Mouse (Mus musculus) granulocyte monocyte progenitor cell, adult 5-6 weeks (primary cell): ENCODE data around the gene Vmn1r126. TPM values are rescaled to one million over a fixed set of nuclear protein-coding genes. Genes with fewer than 3 reads are reported as not detected.
"Not testable (repeated sequence)": the region's sequence is repeated elsewhere in the genome, so short reads cannot be mapped to it uniquely, and the experiment has no call there.

Source experiments
- ATAC-seq: replicated peaks from 2 replicates; pipeline ENCODE4 v1.8.0; 2016; ENCODE audit warnings: mild to moderate bottlenecking, moderate TSS enrichment, inconsistent platforms; ENCODE audit not compliant: poor library complexity, severe bottlenecking
- total RNA-seq, 2 experiments: library from RNA; stranded (forward) in 1 of 2; stranded (reverse) in 1 of 2; fragments of 200-712, 200-1000 nt in 1 of 2; fragments of >200 nt in 1 of 2; fragmentation: Nextera tagmentation in 1 of 2; gene quantifications; 2 replicates each; pipeline ENCODE4 v1.2.3; 2014 to 2017

Vmn1r126 gene
- not detected in 2 replicates for total RNA-seq (2014; fragmentation: Nextera tagmentation)
- total RNA-seq (2017) = not detected in 2 replicates

DNA sequence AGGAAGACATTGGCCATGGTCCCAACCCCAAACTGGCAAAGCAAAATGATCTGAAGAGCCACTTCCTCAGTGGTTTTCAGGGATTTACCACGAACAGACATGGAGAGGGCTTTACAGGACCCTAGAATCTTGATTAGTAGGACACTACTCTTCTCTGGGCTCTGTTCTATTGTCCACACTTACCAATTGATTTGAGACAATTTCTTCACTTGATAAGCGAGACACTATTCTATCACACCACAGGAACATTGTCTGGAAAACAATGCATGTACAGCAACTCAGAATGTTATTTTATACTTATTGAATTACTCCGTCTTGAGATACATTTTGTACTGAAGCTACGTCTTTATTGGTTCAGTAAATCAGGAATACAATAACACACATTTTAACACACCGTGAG lies at the start of gene Vmn1r126:
Gene Vmn1r126 (minus strand): TSS at position 101 of the 400 bp plus-strand sequence.
- not testable (repeated sequence) for ATAC-seq

DNA sequence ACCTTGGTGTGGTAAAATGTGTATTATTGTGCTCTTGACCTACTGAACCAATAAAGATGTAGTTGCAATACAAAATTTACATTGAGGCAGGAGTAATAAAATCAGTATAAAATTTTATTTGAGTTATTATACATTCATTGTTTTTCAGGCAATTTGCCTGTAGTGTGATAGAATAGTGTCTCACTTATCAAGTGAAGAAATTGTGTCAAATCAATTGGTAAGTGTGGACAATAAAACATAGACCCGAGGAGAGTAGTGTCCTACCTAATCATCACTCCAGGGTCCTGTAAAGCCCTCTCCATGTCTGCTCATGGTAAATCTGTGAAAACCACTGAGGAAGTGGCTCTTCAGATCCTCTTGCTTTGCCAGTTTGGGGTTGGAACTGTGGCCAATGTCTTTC lies 47.8 kb upstream of the Vmn1r126 start, which contains the start of gene Vmn1r128:
Gene Vmn1r128 (plus strand): TSS at position 301 of the 400 bp plus-strand sequence.
- not testable (repeated sequence) for ATAC-seq

DNA sequence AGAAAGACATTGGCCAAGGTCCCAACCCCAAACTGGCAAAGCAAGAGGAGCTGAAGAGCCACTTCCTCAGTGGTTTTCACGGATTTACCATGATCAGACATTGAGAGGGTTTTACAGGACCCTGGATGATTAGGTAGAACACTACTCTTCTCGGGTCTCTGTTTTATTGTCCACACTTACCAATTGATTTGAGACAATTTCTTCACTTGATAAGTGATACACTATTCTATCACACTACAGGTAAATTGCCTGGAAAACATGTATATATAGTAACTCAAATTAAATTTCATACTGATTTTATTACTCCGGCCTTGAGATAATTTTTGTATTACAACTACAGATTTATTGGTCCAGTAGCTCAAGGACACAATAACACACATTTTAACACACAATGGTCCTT lies 18.5 kb upstream of the Vmn1r126 start, which contains the start of gene Vmn1r127:
Gene Vmn1r127 (minus strand): TSS at position 101 of the 400 bp plus-strand sequence.
- not testable (repeated sequence) for ATAC-seq

DNA sequence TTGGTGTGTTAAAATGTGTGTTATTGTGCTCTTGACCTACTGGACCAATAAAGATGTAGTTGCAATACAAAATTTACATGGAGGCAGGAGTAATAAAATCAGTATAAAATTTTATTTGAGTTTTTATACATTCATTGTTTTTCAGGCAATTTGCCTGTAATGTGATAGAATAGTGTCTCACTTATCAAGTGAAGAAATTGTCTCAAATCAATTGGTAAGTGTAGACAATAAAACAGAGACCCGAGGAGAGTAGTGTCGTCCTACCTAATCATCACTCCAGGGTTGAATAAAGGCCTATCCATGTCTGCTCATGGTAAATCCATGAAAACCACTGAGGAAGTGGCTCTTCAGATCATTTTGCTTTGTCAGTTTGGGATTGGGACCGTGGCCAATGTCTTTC lies 29.4 kb downstream of the Vmn1r126 start, which contains the start of gene Vmn1r125:
Gene Vmn1r125 (plus strand): TSS at position 301 of the 400 bp plus-strand sequence.
- ATAC-seq = not testable (repeated sequence)

DNA sequence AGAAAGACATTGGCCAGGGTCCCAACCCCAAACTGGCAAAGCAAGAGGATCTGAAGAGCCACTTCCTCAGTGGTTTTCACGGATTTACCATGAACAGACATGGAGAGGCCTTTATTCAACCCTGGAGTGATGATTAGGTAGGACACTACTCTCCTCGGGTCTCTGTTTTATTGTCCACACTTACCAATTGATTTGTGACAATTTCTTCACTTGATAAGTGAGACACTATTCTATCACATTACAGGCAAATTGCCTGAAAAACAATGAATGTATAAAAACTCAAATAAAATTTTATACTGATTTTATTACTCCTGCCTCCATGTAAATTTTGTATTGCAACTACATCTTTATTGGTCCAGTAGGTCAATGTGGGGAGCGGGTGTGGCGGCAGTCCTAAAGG lies 40.8 kb downstream of the Vmn1r126 start, which contains the start of gene Vmn1r124:
Gene Vmn1r124 (minus strand): TSS at position 101 of the 400 bp plus-strand sequence.
- ATAC-seq = not testable (repeated sequence)

Other genes starting within 250 kb of the Vmn1r126 start
- not detected in 2 replicates for gene Vmn1r120, start 247.7 kb downstream of the Vmn1r126 start, total RNA-seq (2014; fragmentation: Nextera tagmentation)
- not detected in 2 replicates for gene Vmn1r120, start 247.7 kb downstream of the Vmn1r126 start, total RNA-seq (2017)
- gene Vmn1r121, start 203.0 kb downstream of the Vmn1r126 start, total RNA-seq (2014; fragmentation: Nextera tagmentation) = not detected in 2 replicates
- gene Vmn1r121, start 203.0 kb downstream of the Vmn1r126 start, total RNA-seq (2017) = not detected in 2 replicates
- not detected in 2 replicates for gene Vmn1r122, start 167.3 kb downstream of the Vmn1r126 start, total RNA-seq (2014; fragmentation: Nextera tagmentation)
- not detected in 2 replicates for gene Vmn1r122, start 167.3 kb downstream of the Vmn1r126 start, total RNA-seq (2017)
- not detected in 2 replicates for gene Vmn1r123, start 139.3 kb downstream of the Vmn1r126 start, total RNA-seq (2014; fragmentation: Nextera tagmentation)
- not detected in 2 replicates for gene Vmn1r123, start 139.3 kb downstream of the Vmn1r126 start, total RNA-seq (2017)
- gene Gm5157, start 111.0 kb downstream of the Vmn1r126 start, total RNA-seq (2014; fragmentation: Nextera tagmentation) = not detected in 2 replicates
- not detected in 2 replicates for gene Gm5157, start 111.0 kb downstream of the Vmn1r126 start, total RNA-seq (2017)
- gene Vmn1r124, start 40.9 kb downstream of the Vmn1r126 start, total RNA-seq (2014; fragmentation: Nextera tagmentation) = not detected in 2 replicates
- not detected in 2 replicates for gene Vmn1r124, start 40.9 kb downstream of the Vmn1r126 start, total RNA-seq (2017)
- not detected in 2 replicates for gene Vmn1r125, start 29.3 kb downstream of the Vmn1r126 start, total RNA-seq (2014; fragmentation: Nextera tagmentation)
- gene Vmn1r125, start 29.3 kb downstream of the Vmn1r126 start, total RNA-seq (2017) = not detected in 2 replicates
- not detected in 2 replicates for gene Vmn1r127, start 18.4 kb upstream of the Vmn1r126 start, total RNA-seq (2014; fragmentation: Nextera tagmentation)
- not detected in 2 replicates for gene Vmn1r127, start 18.4 kb upstream of the Vmn1r126 start, total RNA-seq (2017)
- not detected in 2 replicates for gene Vmn1r128, start 47.9 kb upstream of the Vmn1r126 start, total RNA-seq (2014; fragmentation: Nextera tagmentation)
- gene Vmn1r128, start 47.9 kb upstream of the Vmn1r126 start, total RNA-seq (2017) = not detected in 2 replicates
- gene Vmn1r129, start 59.8 kb upstream of the Vmn1r126 start, total RNA-seq (2014; fragmentation: Nextera tagmentation) = not detected in 2 replicates
- gene Vmn1r129, start 59.8 kb upstream of the Vmn1r126 start, total RNA-seq (2017) = not detected in 2 replicates
- not detected in 2 replicates for gene Gm6882, start 131.3 kb upstream of the Vmn1r126 start, total RNA-seq (2014; fragmentation: Nextera tagmentation)
- gene Gm6882, start 131.3 kb upstream of the Vmn1r126 start, total RNA-seq (2017) = not detected in 2 replicates
- gene Vmn1r130, start 210.3 kb upstream of the Vmn1r126 start, total RNA-seq (2014; fragmentation: Nextera tagmentation) = not detected in 2 replicates
- not detected in 2 replicates for gene Vmn1r130, start 210.3 kb upstream of the Vmn1r126 start, total RNA-seq (2017)
- gene Vmn1r131, start 244.6 kb upstream of the Vmn1r126 start, total RNA-seq (2014; fragmentation: Nextera tagmentation) = not detected in 2 replicates
- not detected in 2 replicates for gene Vmn1r131, start 244.6 kb upstream of the Vmn1r126 start, total RNA-seq (2017)